8 mouse cellular contexts compared by ENCODE assay signal in genomic region chr4:53011732-53012361, GRCm38 (mm10). TPM values are rescaled to one million over a fixed set of nuclear protein-coding genes. Genes with fewer than 3 reads are reported as not detected.
A peak's percentile ranks its signal among the peaks of the same experiment; 100 is the strongest.
DNase-seq lines count a peak whose midpoint lies in the region; ATAC-seq and TF ChIP-seq lines count a peak whose summit lies in the region.

Gene Nipsnap3b (plus strand): TSS chr4:53011880.

- H3K36me3 ChIP-seq in megakaryocyte, embryonic 14.5 days (replicated peaks; ENCODE audit: low read length) = peaks cover 30% of the 10 kb centered on the region

- peak; percentile 94 to 96 for DNase-seq in gastrocnemius, adult 8-10 months (ENCODE audit: low spot score in 2 of 2)
- DNase-seq in hindlimb bud, embryonic 11.5 days (ENCODE audit: extremely low spot score, low read depth, low spot score) = peak; percentile 82
- DNase-seq in left cerebral cortex, adult 8-10 months (ENCODE audit: low spot score in 2 of 2) = peak; percentile 81 to 95
- peak; percentile 98 for DNase-seq in right cerebral cortex, postnatal 10 days (ENCODE audit: low spot score in 2 of 2)
- peak; percentile 96 for DNase-seq in urinary bladder, postnatal 25 days (ENCODE audit: low spot score)

- H3K4me3 ChIP-seq in cortical plate, adult 2 months (ENCODE audit: insufficient read depth, low read length) = peak within 1 kb of the TSS; percentile 45
- H3K4me3 ChIP-seq in megakaryocyte, embryonic 14.5 days (replicated peaks) = peak within 1 kb of the TSS; percentile 97

- peak; percentile 55; the same call in 1 of the 2 replicates for TF ChIP-seq POLR2A in cortical plate, adult 2 months (IDR thresholded peaks at IDR 0.05; ENCODE audit: extremely low read depth, insufficient read depth, low read length)

- no peak within 1 kb of the TSS for H3K27ac ChIP-seq in cortical plate, adult 2 months (ENCODE audit: insufficient read depth, low read length)

- peak; percentile 92 for ATAC-seq in activated CD4-positive, CD25-positive, alpha-beta regulatory T cell, adult 4 months

- no peaks in the 10 kb centered on the region for H3K27me3 ChIP-seq in megakaryocyte, embryonic 14.5 days (replicated peaks)

- no peaks in the 10 kb centered on the region for H3K4me1 ChIP-seq in cortical plate, adult 2 months (ENCODE audit: control insufficient read depth, insufficient read depth, low read length)
- peaks cover 11% of the 10 kb centered on the region for H3K4me1 ChIP-seq in megakaryocyte, embryonic 14.5 days

- TF ChIP-seq CTCF in cortical plate, adult 2 months (IDR thresholded peaks at IDR 0.05; ENCODE audit: extremely low read depth, insufficient read depth, low read length) = no peak

- H3K9me3 ChIP-seq in megakaryocyte, embryonic 14.5 days = peaks cover 10% of the 10 kb centered on the region

RNA-seq across cellular contexts. Expression of gene Nipsnap3b, which starts in this region (rescaled TPM):
- polyA plus RNA-seq in activated CD4-positive, CD25-positive, alpha-beta regulatory T cell, adult 4 months (2017; shearing (Covaris generic)) = 10 to 100 TPM; 69.3 to 80.6 TPM
- polyA plus RNA-seq in cortical plate, adult 2 months (2012; rRNA removed) = 16.3 and 17.0 TPM in 2 replicates
- 1 to 10 TPM; 1.3 to 2.0 (median 1.8) TPM for total RNA-seq in gastrocnemius, adult 8-10 months (2022)
- total RNA-seq in left cerebral cortex, adult 8-10 months (2022) = 10 to 100 TPM; 11.8 to 17.5 (median 13.2) TPM
- 10.5 and 40.8 TPM in 2 replicates for polyA plus RNA-seq in megakaryocyte, embryonic 14.5 days (2012; ENCODE audit: insufficient read depth, low replicate concordance)

Comparison
In these comparisons a context has a peak if more than half of its experiments do, and no peak if none do; other contexts are left out.
1. RNA of gene Nipsnap3b (total RNA-seq): 11.8 to 17.5 TPM in left cerebral cortex, adult 8-10 months; 1.3 to 2.0 TPM in gastrocnemius, adult 8-10 months; every median in the first group is over 4 times any median in the second.
2. Peak in every context shown above with its lines, with median percentiles within 50 percentile points of each other: DNase-seq.